Mouse (Mus musculus) retina, postnatal 1 day (tissue): ENCODE data around the gene Lyrm1.
A peak's percentile ranks its signal among the peaks of the same experiment; 100 is the strongest.

Experiments
- DNase-seq: peaks from one replicate; pipeline ENCODE4 v3.0.0-alpha.2; 2012

The Lyrm1 gene

GRCm38 (mm10) chr7:119895639-119896512, at the start of gene Lyrm1, which contains the start of gene Dcun1d3:
Gene Lyrm1 (plus strand): TSS chr7:119895861.
Gene Dcun1d3 (minus strand): TSS chr7:119896298.
- peak; percentile 99 for DNase-seq

DNA sequence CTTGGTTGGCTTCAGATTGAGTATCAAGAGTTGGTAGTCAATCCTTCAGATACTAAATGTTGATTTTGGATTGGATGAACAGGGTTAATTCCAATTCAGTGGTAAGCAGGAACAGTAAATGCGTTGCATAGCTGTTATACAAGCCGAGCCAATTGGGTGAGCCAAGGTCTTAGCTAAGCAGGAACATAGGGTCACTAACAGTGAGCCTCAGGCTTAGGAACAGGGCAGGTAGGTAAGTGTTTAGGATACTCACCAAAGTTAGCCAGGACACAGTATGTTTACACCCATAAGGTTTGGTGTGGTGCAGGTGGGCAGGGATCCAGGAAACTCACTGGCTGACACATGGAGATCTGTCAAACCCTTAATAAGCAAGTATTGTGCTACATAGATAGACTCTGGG, 48.3 kb upstream of the Lyrm1 start:
- DNase-seq = no peak

DNA sequence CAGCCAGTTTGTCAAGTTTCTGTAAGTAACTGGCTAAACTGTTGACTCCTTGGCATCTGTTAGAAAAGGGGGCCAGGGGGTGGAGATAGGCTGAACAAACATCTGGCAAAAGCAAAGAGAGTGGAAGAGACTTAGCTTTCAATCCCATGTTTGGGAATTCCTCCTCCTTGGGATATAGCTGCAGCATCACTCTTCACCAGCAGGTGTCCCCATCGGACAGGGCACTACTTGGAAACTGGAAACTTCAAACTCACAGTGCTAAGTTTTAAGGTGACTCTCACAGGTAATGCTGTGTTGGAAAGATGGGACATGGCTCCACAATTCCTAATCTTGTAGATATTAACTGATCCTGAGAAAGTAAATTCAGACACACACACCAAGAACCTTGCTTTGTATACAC, 46.6 kb upstream of the Lyrm1 start:
- DNase-seq = peak; percentile 63

GRCm38 (mm10) chr7:119850737-119851136, 44.9 kb upstream of the Lyrm1 start:
- DNase-seq = no peak

GRCm38 (mm10) chr7:119852494-119852893, 43.2 kb upstream of the Lyrm1 start:
- no peak for DNase-seq

DNA sequence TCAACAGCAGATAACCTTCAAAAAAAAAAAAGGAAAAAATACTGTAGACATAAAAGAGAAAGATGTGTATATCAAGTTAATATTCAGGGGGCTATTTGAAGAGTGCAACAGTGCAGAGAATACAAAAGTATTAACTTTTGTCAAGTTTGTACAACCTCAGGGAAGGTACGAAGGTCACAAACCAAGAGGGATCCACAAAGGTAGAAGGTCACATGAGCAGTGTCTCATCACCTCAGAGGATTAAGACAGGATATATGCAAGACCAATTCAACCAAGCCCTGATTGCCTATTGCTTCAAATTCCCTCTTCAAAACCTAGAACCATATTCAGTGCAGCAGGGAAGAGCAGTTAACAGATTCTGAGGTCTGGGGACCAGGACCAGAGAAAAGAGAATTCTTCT, 42.5 kb upstream of the Lyrm1 start:
- DNase-seq = no peak

DNA sequence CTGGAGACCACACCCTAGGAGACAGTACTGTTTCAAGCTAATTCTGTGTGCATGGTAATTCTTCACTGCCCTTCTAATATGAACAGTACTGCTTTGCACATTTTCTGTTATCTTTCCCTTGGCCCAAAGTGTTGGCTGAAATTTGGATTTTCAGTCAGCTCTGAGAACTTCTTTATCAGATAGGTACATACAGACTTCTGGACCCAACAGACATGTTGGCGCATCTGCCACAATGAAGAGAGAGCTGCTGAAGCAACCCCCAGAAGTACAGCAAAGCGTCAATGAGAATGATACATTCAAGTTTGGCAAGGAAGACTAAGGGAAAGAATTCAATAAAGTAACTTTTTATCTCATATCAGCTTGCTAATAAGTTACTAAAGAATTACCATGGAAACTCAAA, 41.3 kb upstream of the Lyrm1 start:
- no peak for DNase-seq

- DNase-seq = no peak
Measured at GRCm38 (mm10) chr7:119855031-119855430, 40.6 kb upstream of the Lyrm1 start.

DNA sequence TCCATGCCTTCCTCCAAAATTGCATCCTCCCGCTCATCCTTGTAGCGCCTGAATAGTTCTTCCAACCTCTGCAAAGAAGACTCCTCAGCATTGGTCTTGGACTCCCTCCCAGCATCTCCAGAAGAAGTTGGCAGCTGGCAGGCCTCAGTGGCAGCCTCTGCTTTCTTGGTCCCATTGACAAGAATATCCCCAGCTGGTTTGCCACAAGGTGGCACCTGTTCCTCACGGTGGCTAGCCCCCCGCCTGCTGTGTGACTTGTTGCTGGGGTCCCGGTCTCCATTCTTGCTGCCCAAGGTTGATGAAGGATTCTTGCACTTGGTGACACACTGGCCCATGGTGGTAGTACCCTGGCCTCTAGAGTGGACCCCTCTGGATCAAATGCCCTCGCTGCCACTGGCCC, 36.2 kb upstream of the Lyrm1 start:
- no peak for DNase-seq

- no peak for DNase-seq
Measured at GRCm38 (mm10) chr7:119860116-119860515, 35.5 kb upstream of the Lyrm1 start.

GRCm38 (mm10) chr7:119860554-119860953, 35.1 kb upstream of the Lyrm1 start:
- no peak for DNase-seq

DNA sequence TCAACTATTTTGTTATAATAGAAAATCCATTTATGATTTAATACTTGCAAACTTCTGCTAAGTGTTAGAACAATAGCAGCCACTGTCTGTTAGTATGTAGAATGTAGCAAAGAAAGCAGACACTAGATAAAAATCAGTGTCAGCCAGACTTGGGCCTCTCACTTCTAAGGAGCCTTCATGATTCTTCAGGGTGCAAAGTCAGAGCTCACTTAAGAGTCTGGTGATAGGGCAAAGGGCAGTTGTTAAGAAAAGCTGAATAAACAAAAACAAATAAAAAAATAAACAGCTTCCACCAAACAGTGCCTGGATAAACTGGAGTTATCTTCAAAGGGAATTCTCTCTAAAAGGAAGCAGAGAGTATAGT, 34.7 kb upstream of the Lyrm1 start:
- no peak for DNase-seq

DNA sequence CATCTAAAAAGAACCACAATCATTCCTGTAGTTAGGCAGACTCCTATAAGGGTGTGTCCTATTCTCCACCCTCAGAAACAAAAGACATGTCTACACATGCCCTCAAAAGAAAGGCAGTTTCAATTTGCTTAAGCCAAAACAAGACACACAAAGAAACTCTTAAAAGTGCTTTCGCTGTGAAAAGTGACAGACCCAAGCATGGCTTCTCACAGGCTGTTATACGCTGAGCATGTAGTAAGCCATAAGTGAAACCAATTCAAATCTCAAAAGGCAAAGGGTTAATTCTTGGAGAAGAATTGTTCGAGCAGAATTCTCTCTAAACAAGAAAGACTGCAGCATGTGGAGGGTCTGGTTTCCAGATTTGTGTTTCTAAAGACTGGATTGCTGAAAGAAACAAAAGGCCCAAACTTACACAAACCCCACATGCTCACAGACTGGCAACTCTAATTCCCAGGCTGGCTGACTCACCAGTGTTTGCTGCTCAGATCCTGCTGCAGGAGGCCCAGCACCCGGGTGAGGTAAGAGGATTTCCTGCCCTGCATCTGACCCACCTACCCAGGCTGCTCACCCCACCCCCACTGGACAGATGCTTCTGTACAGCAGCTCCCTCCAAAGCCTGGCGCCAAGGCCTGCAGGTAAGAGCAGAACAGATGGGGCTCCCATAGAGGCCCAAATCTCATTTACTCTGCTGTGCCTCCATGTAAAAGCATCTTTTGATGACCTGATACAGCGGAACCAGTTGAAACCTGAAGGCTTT, 34.1 kb upstream of the Lyrm1 start:
- DNase-seq = peak; percentile 79

DNA sequence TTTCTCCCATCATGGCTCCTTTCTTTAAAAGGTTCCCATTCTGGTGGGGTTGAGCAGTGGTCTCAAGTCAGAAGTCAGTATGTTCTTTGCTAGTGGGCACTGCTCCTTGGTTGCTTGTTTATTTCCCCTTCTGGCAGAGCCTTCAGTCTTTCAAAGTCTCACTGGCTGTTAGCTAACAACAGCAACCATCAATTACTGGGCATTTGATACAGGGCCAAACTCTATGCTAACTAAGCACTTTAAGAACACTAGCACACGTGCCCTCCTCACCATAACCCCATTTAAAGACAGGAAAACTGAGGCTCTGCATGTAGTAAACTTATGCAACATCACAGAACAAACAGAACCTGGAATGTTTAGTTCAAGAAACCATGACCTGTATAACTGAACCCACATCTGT, 33.5 kb upstream of the Lyrm1 start:
- DNase-seq = no peak

GRCm38 (mm10) chr7:119864500-119864899, 31.2 kb upstream of the Lyrm1 start:
- no peak for DNase-seq

DNA sequence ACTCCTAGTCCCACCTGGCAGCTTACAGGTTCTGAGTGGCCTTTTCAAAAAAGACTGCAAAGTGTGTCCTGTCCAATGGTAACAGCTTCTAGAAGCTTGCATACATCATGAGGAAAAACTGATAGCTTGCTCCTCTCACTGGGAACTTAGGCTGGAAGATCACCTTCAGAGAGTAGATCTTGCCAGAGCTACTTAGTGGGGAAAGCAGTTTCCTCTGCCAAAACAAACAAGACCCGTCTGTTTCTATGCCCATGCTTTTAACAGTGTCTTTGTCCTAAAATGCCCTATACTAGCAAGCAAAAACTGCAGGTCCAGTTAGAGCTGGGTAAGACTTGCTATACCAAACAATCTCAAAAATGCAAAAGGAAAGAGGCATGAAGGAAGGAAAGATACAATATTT, 29.5 kb upstream of the Lyrm1 start:
- DNase-seq = no peak

- DNase-seq = no peak
Measured at GRCm38 (mm10) chr7:119872204-119872603, 23.5 kb upstream of the Lyrm1 start.

GRCm38 (mm10) chr7:119873050-119873449, 22.6 kb upstream of the Lyrm1 start:
- DNase-seq = no peak

GRCm38 (mm10) chr7:119875776-119876440, 19.8 kb upstream of the Lyrm1 start:
- no peak for DNase-seq

- DNase-seq = no peak
Measured at GRCm38 (mm10) chr7:119879171-119879570, 16.5 kb upstream of the Lyrm1 start.

DNA sequence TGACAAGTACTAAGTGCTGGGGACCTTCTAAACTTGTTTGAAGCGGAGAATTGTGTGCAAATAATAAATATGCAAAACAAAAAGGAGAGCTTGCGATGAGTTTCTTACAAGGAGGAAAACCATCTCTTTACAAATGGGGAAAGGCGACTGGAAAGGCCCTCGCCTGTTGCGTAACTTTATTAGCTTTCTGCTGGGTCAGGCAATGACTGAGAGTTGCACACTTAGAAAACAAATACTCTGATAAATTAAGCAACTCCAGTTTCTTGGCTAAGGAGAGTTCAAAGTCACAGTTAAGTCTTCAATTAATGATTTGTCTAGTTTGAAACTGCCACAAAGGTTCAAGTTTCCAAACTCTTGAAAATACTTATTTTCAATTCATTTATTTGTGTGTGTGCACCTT, 15.3 kb upstream of the Lyrm1 start:
- DNase-seq = no peak

DNA sequence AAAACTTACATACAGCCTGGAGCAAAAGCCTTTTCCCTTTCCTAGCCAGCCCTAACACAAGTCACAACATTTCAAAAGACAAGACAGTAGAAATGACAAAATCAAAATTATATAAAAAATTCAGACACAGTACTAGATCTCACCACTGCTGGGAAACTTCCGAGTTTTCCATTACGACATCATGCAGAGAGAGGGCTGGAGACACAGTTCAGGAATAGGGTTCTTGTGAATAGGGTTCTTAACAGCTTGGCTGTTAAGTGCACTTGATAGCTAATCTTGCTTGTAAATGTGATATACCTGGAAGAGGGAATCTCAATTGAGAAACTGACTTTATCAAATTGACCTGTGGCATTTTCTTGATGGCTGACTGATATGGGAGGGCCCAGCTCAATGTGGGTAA, 14.4 kb upstream of the Lyrm1 start:
- no peak for DNase-seq

- no peak for DNase-seq
Measured at GRCm38 (mm10) chr7:119887887-119888286, 7.8 kb upstream of the Lyrm1 start.

DNA sequence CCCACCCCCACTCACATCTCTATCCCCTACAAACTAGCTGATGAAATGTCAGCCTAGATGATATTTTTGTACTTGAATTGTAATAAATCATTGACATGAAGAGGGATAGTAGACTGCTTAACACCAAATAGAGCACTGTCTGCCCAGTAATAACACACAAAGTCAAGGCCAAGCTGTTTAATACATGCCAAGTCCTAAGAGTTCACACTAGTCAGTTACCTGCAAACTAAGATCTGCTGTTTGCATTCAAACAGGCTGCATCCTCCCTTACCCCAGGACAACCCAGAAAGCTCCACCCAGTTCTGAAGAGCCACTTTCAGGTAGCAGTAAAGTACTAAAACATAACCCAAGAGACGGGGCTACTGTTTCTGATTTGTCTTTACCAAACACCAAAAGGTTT, 3.5 kb upstream of the Lyrm1 start:
- no peak for DNase-seq
